Mouse (Mus musculus) left cerebral cortex, adult 9 months (tissue): Measurements from ENCODE around the gene Fbxo34.
"Not testable (repeated sequence)": the region's sequence is repeated elsewhere in the genome, so short reads cannot be mapped to it uniquely, and the experiment has no call there.

Experiments
- DNase-seq, 2 experiments: peaks; one replicate each; pipeline ENCODE4 v3.0.0; 2022; ENCODE audit warnings: low spot score in 2 of 2

The Fbxo34 gene

DNA sequence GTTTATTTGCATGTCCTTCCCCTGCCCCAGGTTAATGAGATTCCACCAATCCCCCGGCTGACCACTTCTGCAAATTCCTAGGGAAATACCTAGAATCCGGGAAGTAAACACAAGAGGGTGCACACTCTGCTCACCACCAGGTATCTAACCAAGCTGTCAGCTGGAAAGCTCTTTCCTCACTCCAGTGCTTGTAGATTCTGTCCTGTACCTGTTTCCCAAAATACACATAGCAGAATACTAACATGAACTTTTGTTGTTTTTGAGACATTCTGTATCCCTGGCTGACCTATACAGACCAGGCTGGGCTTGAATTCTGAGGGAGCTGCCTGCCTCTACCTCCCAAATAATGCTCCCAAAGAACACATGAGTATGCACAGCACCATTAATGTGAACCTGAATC, 110.5 kb downstream of the Fbxo34 start:
- no peak for DNase-seq

DNA sequence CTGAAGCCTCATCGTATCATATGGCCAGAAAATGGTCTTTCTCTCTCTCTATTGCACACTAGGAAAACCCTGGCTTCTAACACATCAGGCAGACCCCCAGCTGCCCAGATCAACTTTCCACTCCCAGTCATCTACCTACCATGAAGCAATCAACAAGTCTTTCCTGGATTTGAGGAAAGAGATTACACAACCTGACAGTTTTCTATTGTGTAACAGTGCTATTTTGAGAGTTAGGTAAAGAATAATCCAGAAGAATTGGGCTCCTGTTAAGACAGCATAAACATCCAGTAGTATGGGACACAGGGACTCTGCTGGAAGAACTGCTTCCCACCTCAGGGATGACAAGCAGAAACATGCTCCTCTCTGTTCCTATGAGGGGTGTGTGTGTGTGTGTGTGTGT, 112.3 kb downstream of the Fbxo34 start:
- no peak for DNase-seq

DNA sequence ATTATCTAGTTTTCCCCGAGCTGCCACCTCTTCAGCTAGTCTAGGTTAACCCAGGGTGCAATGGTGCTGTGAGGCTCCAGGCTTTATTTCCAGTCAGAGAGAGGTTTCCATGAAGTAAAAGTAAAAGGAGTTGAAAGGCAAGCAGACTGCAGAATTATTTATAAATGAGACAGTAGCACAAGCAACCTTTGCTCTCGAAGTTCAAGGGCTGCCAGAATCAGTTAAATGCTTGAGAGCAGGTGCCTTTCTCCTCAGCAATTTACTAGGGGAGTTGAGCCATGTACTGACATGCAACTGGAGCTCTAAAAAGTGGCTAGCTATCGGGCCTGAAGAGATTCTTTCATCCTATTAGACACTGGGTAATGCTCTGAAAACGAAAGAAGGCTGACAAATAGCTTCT, 112.9 kb downstream of the Fbxo34 start:
- no peak for DNase-seq

DNA sequence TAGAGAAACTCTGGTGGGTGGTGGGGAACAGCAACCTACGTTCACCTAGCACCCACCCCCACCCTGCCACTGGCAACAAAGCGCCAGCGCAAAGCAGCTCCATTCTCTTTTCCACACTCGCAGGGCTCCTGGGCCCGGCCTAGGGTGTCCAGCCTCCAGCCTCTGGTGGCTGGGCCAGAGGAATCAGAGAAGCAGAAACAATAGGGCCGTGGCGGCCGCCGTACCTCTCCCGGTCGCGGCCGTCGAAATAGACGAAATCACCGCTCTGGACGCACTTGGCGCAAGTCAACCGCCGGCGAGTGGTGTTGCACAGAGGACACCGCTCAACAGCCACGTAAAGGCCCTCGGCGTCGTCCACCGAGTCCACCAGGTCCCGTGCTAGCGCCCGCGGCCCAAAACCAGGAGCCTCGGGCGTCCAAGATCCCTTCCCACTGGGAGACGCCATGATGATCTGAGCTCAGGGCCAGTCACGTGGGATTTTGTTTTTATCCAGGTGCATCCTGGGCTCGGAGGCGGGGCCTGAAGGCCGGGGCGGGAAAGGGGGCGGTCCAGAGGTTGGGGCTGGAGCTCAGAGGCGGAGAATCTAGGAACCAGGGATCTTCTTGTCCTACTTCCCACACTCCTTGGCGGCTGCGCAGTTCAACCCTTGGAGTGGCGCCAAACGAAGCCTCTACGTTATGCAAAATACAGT, 117.9 kb downstream of the Fbxo34 start:
- DNase-seq: peak; percentile 89 to 96

DNA sequence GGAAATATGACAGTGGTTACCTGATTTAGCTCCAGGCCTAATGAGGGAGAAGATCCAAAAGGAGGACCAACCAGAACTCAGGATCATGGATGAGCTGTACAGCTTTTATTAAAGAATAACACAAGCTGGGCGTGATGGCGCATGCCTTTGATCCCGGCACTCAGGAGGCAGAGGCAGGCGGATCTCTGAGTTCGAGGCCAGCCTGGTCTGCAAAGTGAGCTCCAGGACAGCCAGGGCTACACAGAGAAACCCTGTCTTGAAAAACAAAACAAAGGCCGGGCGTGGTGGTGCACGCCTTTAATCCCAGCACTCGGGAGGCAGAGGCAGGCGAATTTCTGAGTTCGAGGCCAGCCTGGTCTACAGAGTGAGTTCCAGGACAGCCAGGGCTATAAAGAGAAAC, 120.3 kb downstream of the Fbxo34 start, which contains the start of gene Atg14:
Gene Atg14, minus strand, starts transcription at position 101 of the 400 bp plus-strand sequence.
- DNase-seq: not testable (repeated sequence)

DNA sequence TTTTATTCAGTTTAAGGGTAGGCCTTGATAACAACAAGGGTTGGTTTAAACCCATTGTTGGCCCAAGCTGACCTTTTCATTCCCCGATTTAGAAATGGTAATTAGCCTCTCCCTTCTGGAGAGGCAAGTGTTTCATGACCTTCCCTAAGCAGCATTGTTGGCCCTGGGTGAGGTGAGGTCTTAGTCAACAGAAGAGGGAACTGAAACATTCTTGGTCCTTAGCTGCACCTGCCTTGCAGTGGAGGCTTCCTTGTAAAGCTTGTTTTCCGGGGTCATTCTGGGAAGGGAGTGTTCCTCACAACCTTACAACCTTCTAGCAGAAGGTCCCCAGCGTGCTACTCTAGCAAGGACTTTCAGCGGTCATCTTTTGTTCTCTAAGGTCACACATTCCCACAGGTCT, 122.5 kb downstream of the Fbxo34 start:
- no peak for DNase-seq

DNA sequence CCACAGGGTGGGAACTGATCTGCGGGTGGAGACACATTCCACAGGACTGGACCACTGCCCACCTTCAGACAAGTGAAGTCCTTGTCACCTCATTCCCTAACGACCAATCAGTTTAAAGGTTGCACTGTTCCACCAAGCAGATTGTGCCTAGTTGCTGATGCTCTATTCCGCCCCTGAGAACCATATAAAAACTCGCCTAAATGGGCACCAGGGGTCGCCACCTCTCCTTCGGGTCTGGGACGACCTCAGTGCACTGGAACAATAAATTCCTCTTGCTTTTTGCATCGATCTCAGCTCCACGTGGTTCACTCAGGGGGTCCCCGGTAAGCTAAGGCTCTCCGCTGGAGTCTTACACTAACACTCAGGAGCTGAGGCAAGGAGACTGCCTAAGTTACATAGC, 124.5 kb downstream of the Fbxo34 start:
- DNase-seq: no peak

DNA sequence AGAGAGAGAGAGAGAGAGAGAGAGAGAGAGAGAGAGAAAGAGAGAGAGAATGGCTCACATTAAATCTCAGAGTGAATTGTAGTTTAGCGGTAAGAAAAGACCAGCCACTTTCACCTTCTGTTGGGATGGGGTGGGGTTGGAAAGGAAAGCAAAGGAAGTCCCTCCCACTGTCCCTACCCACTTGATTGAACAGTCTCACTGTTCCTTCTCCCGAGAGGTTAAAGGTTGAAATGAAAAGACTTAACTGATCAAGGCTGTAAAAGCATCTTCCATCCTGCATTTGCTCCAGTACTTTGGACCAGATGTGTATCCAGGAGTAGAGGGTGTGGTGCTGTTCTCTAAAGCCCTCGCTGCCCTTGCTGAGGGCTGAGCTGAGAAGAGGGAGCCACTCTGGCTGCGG, 126.5 kb downstream of the Fbxo34 start:
- no peak for DNase-seq

DNA sequence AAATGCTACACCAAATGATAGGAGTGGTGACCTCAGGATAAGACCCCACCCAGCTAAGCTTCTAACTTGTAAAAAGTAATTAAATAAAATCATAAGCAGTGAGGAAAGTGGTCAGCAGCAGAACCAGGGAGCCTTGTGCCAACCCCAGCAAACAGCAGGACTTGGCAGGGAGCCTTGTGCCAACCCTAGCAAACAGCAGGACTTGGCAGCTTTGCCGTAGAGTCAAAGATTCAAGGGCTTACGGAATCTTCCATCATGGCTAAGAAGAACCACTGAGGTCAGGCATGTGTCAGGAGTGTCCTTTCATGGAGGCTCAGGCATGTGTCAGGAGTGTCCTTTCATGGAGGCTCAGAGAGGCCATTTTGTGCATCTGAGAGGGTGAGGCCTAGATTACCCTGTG, 127.9 kb downstream of the Fbxo34 start:
- DNase-seq: no peak

DNA sequence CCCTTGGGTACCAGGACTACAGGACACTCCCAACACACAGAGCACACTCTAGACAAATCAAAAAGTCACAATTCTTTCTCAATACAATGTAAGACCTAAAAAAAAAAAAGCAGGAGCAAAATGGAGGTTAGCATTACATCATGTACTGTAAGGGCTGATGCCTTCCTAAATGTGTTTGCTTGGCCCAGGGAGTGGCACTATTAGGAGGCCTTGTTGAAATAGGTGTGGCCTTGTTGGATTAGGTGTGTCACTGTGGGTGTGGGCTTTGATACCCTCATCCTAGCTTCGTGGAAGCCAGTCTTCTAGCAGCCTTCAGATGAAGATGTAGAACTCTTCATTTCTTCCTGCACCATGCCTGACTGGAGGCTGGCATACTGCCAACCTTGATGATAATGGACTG, 131.1 kb downstream of the Fbxo34 start:
- DNase-seq: no peak
